Mouse (Mus musculus) stomach, postnatal 0 days (tissue): Measurements from ENCODE around the gene Ppp6r1. TPM values are rescaled to one million over a fixed set of nuclear protein-coding genes. Genes with fewer than 3 reads are reported as not detected.

Source experiments
- ATAC-seq: fragments of 200-750 bp; cut with Nextera tagmentation; 2 replicates; pipeline ENCODE4 v1.8.0; 2017; ENCODE audit not compliant: low FRiP score, low TSS enrichment
- DNase-seq: peaks from one replicate; pipeline ENCODE4 v3.0.0-alpha.2; 2016; ENCODE audit warnings: low spot score
- H3K27ac ChIP-seq: fragments of 300-500 bp; sonication (generic); replicated peaks from 2 replicates; pipeline ENCODE4 v1.5.1; 2014; ENCODE audit warnings: mild to moderate bottlenecking, control low read depth
- H3K27me3 ChIP-seq: fragments of 300-500 bp; sonication (generic); 2 replicates; pipeline ENCODE4 v1.6.1; 2014; ENCODE audit warnings: low read length; ENCODE audit not compliant: control insufficient read depth, insufficient read depth
- H3K36me3 ChIP-seq: fragments of 300-500 bp; sonication (generic); 2 replicates; pipeline ENCODE4 v1.6.1; 2014; ENCODE audit warnings: low read length, mixed read lengths; ENCODE audit not compliant: control insufficient read depth, insufficient read depth
- H3K4me1 ChIP-seq: fragments of 300-500 bp; sonication (generic); replicated peaks from 2 replicates; pipeline ENCODE4 v1.6.1; 2014; ENCODE audit warnings: antibody characterized with exemption; ENCODE audit not compliant: control insufficient read depth, insufficient read depth
- H3K4me2 ChIP-seq: fragments of 300-500 bp; sonication (generic); replicated peaks from 2 replicates; pipeline ENCODE4 v1.6.1; 2014; ENCODE audit warnings: low read depth, mild to moderate bottlenecking, control low read depth, moderate library complexity
- H3K4me3 ChIP-seq: fragments of 300-500 bp; sonication (generic); 2 replicates; pipeline ENCODE4 v1.5.1; 2014; ENCODE audit warnings: low read depth, low read length, control low read depth
- H3K9ac ChIP-seq: fragments of 300-500 bp; sonication (generic); 2 replicates; pipeline ENCODE4 v1.6.1; 2014; ENCODE audit warnings: mild to moderate bottlenecking, low read length, control low read depth, mixed read lengths
- H3K9me3 ChIP-seq: fragments of 300-500 bp; sonication (generic); 2 replicates; pipeline ENCODE4 v1.6.1; 2016; ENCODE audit warnings: low read length; ENCODE audit not compliant: control insufficient read depth
- CTCF ChIP-seq: IDR thresholded peaks from 2 replicates; pipeline ENCODE4 v1.5.1; 2016; ENCODE audit warnings: antibody characterized with exemption, low read depth, mild to moderate bottlenecking, moderate library complexity
- EP300 ChIP-seq: optimal IDR thresholded peaks from 2 replicates; pipeline ENCODE3; 2016; ENCODE audit warnings: antibody characterized with exemption
- WGBS: fragments of 180-500 bp; shearing (Covaris S2); extraction: QIAGEN DNeasy Blood & Tissue Kit; methylation state at CpG from one replicate; pipeline ENCODE4 v1.1.7; 2014; 5-methylcytosine and 5-hydroxymethylcytosine counted together
- polyA plus RNA-seq: library from polyadenylated mRNA; unstranded; fragments of >200 nt; fragmentation: Nextera tagmentation; extraction: Ambion mirVana; gene quantifications from 2 replicates; pipeline ENCODE4 v1.2.1, GENCODE M21; 2015

The Ppp6r1 gene
- polyA plus RNA-seq, 1 experiment from 2014 or later = 6.2 TPM

DNA sequence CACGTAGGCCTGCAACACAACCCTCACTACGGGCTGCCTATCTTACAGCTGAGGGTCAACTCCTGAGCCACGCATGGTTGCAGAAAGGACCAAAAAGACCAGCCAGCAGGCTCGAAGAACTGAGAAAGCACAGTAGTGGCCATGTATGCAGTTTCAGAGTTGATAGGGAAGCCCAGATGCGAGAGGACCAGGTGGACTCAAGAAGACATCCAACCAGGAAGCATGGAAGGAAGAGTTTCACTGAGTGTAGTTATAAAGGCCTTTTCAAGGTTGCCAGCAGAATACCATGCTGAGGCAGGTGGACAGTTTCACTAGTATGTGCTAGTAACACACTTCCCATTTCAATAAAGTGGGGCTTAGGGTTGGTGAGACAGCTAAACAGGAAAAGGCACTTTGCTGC is 6.1 kb downstream of the Ppp6r1 start:
- DNase-seq (no peak), ATAC-seq (no peak)
- no peak overlapping the region for H3K9ac ChIP-seq
- no peaks in the 10 kb centered on the region for H3K27me3 ChIP-seq
- no peak overlapping the region for H3K4me3 ChIP-seq
- 84% methylated on average over 5 of the region's 5 CpGs for WGBS
- 0 out of 2 replicates have a peak, but pooled peaks cover 7% of the 10 kb centered on the region for H3K4me1 ChIP-seq
- H3K36me3 ChIP-seq = no peaks in the 10 kb centered on the region; the same call in 1 of the 2 replicates
- TF ChIP-seq EP300 (no peak), CTCF (no peak)
- no peak overlapping the region for H3K27ac ChIP-seq
- no peaks in the 10 kb centered on the region for H3K9me3 ChIP-seq
- H3K4me2 ChIP-seq = no peak overlapping the region

GRCm38 (mm10) chr7:4651581-4651980 is 7.2 kb downstream of the Ppp6r1 start:
- DNase-seq = no peak
- H3K36me3 ChIP-seq = peaks cover under 1% of the 10 kb centered on the region
- no peaks in the 10 kb centered on the region for H3K9me3 ChIP-seq
- no peak overlapping the region for H3K4me2 ChIP-seq
- TF ChIP-seq EP300 (no peak), CTCF (no peak)
- 0 out of 2 replicates have a peak, but pooled peaks cover 7% of the 10 kb centered on the region for H3K4me1 ChIP-seq
- no peaks in the 10 kb centered on the region for H3K27me3 ChIP-seq
- H3K27ac ChIP-seq = no peak overlapping the region
- no peak overlapping the region for H3K9ac ChIP-seq
- ATAC-seq = peak; percentile 43; the same call in 1 of the 2 replicates
- H3K4me3 ChIP-seq = no peak overlapping the region
- 56% methylated on average over 8 of the region's 8 CpGs for WGBS

GRCm38 (mm10) chr7:4647992-4648391 is 10.8 kb downstream of the Ppp6r1 start:
- DNase-seq (no peak), ATAC-seq (no peak)
- H3K27ac ChIP-seq = no peak overlapping the region; the same call in 1 of the 2 replicates
- 79% methylated on average over 2 of the region's 2 CpGs for WGBS
- peaks cover 7% of the 10 kb centered on the region for H3K36me3 ChIP-seq
- H3K4me1 ChIP-seq = no peaks in the 10 kb centered on the region
- H3K4me2 ChIP-seq = no peak overlapping the region
- no peak overlapping the region for H3K4me3 ChIP-seq
- H3K9ac ChIP-seq = no peak overlapping the region
- no peaks in the 10 kb centered on the region for H3K9me3 ChIP-seq
- H3K27me3 ChIP-seq = no peaks in the 10 kb centered on the region
- TF ChIP-seq CTCF = no peak
- no peak for TF ChIP-seq EP300

DNA sequence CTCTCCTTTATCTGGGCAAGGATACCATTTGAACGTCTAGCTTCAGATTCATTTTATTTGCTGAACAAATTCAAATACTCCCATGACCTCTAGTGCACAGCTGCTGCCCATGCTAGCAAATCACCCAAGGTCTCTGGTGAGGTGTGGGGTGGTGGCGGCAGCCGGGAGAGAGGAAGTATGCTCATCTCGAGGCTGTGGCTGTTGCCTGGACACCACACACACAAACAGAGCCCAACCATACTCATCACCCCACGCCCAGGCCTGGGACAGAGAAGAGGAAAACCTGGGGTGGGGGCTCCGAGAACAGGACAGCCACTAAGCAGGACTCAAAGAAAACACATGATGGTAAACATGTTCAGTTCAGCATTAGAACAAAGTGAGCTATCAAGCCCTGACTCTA is 11.5 kb downstream of the Ppp6r1 start:
- ATAC-seq (peak; percentile 92), DNase-seq (peak; percentile 52)
- Histone ChIP-seq H3K27me3 (no peaks in the 10 kb centered on the region), H3K4me1 (no peaks in the 10 kb centered on the region), H3K4me2 (no peak overlapping the region), H3K9me3 (no peaks in the 10 kb centered on the region), H3K27ac (no peak overlapping the region; the same call in 1 of the 2 replicates), H3K36me3 (peaks cover 11% of the 10 kb centered on the region; the same call in 1 of the 2 replicates), H3K9ac (no peak overlapping the region), H3K4me3 (no peak overlapping the region)
- TF ChIP-seq CTCF = no peak
- TF ChIP-seq EP300 = no peak
- 37% methylated on average over 6 of the region's 6 CpGs for WGBS

- H3K27me3 ChIP-seq = no peaks in the 10 kb centered on the region
- ATAC-seq (peak; percentile 30; the same call in 1 of the 2 replicates), DNase-seq (no peak)
- TF ChIP-seq EP300 = no peak
- H3K4me2 ChIP-seq = no peak overlapping the region
- H3K36me3 ChIP-seq = peaks cover 15% of the 10 kb centered on the region; the same call in 1 of the 2 replicates
- no peak overlapping the region for H3K9ac ChIP-seq
- WGBS = 76% methylated on average over 3 of the region's 3 CpGs
- H3K4me3 ChIP-seq = no peak overlapping the region
- no peaks in the 10 kb centered on the region for H3K9me3 ChIP-seq
- H3K4me1 ChIP-seq = no peaks in the 10 kb centered on the region
- H3K27ac ChIP-seq = no peak overlapping the region
Measured at GRCm38 (mm10) chr7:4646806-4647205, 12.0 kb downstream of the Ppp6r1 start.

DNA sequence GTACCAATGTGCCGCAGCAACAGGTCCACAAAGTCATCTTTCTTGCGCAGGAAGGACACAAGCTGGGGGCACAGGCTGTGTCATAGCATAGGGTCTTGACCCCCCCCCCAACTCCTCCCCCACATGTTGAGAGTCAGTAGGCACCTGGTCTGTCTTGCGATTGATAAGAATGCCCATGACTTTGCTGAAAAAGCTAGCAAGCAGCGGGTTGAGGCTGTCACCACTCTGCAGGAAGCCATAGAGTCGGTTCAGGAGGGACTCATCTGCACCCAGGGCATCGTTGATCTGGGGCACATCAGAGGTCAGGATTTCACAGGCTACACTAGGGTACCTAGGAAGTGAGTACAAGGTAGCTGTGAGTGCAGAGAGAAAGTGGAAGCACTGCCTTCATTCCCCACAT is 15.6 kb downstream of the Ppp6r1 start:
- ATAC-seq = no peak
- no peaks in the 10 kb centered on the region for H3K9me3 ChIP-seq
- H3K36me3 ChIP-seq = peaks cover 35% of the 10 kb centered on the region
- no peaks in the 10 kb centered on the region for H3K27me3 ChIP-seq
- no peak for TF ChIP-seq EP300
- TF ChIP-seq CTCF = no peak
- no peaks in the 10 kb centered on the region for H3K4me1 ChIP-seq
- WGBS = 96% methylated on average over 6 of the region's 6 CpGs
- no peak overlapping the region for H3K9ac ChIP-seq
- H3K27ac ChIP-seq = no peak overlapping the region
- H3K4me3 ChIP-seq = no peak overlapping the region
- no peak for DNase-seq
- no peak overlapping the region for H3K4me2 ChIP-seq
